Mouse (Mus musculus) testis, adult 2 months (tissue): ENCODE results near the gene Rarres1. TPM values are rescaled to one million over a fixed set of nuclear protein-coding genes. Genes with fewer than 3 reads are reported as not detected.

ENCODE experiments used
- H3K27ac ChIP-seq: fragments of 200-500 bp; 2 replicates; pipeline ENCODE4 v1.5.1; 2012; ENCODE audit warnings: low read depth, low read length; ENCODE audit not compliant: control insufficient read depth, insufficient read depth
- H3K27me3 ChIP-seq: fragments of 200-500 bp; 2 replicates; pipeline ENCODE4 v1.6.1; 2012; ENCODE audit warnings: mild to moderate bottlenecking, low read length, moderate library complexity; ENCODE audit not compliant: control insufficient read depth, insufficient read depth
- H3K36me3 ChIP-seq: fragments of 200-500 bp; 2 replicates; pipeline ENCODE4 v1.6.1; 2012; ENCODE audit warnings: mild to moderate bottlenecking, low read length; ENCODE audit not compliant: control insufficient read depth, insufficient read depth
- H3K4me1 ChIP-seq: fragments of 200-500 bp; 2 replicates; pipeline ENCODE4 v1.6.1; 2012; ENCODE audit warnings: low read length; ENCODE audit not compliant: control insufficient read depth, insufficient read depth
- H3K4me3 ChIP-seq: fragments of 200-500 bp; 2 replicates; pipeline ENCODE4 v1.5.1; 2012; ENCODE audit warnings: low read depth, mild to moderate bottlenecking, low read length, moderate library complexity, mixed read lengths; ENCODE audit not compliant: control insufficient read depth
- CTCF ChIP-seq: fragments of 200-500 bp; IDR thresholded peaks from 2 replicates; pipeline ENCODE4 v1.5.1; 2012; ENCODE audit warnings: low read depth, mild to moderate bottlenecking, inconsistent platforms, low read length, moderate library complexity; ENCODE audit not compliant: control insufficient read depth, insufficient read depth, insufficient replicate concordance
- POLR2A ChIP-seq: fragments of 200-500 bp; IDR thresholded peaks from 2 replicates; pipeline ENCODE4 v1.6.1; 2012; ENCODE audit warnings: low read depth, mild to moderate bottlenecking, inconsistent platforms, low read length, moderate library complexity; ENCODE audit not compliant: control insufficient read depth
- polyA plus RNA-seq: library from polyadenylated mRNA; depleted of rRNA; stranded (reverse); fragments of >200 nt; gene quantifications from 2 replicates; pipeline ENCODE4 v1.2.3, GENCODE M21; 2012; rRNA removed

Rarres1 gene
- 3.8 and 5.1 TPM in 2 replicates for polyA plus RNA-seq

DNA sequence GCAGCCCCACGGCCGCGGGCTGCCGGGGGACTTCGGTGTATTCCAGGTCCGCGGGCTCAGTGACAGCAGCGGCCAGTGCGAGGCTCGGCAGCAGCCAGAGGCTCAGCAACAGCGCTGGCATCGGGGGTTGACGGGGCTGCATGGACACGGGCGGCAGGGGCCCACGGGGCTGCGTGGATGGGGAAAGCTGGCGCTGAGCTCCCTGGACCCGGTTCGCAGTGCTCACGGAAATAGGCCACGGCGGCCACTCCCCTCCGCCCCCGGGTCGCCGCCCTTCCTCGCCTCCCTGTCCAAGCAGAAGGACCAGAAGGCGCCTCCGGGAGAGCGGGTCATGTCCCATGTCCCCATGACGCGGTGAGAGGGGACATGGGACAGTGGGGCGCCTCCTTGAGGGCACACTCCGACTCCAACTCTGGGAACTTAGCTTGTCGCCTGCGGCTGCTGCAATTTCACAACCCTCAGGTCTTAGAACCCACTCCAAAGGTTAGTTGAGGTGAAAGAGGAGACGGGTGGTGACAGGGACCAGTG, at the start of gene Rarres1:
Gene Rarres1, minus strand, starts transcription at position 250 of the 528 bp plus-strand sequence.
- Histone ChIP-seq H3K4me1 (peaks cover 15% of the 10 kb centered on the region), H3K27ac (no peak within 1 kb of the TSS), H3K36me3 (no peaks in the 10 kb centered on the region), H3K4me3 (peak within 1 kb of the TSS; percentile 64), H3K27me3 (no peaks in the 10 kb centered on the region)
- no peak for TF ChIP-seq CTCF
- TF ChIP-seq POLR2A, result no peak

DNA sequence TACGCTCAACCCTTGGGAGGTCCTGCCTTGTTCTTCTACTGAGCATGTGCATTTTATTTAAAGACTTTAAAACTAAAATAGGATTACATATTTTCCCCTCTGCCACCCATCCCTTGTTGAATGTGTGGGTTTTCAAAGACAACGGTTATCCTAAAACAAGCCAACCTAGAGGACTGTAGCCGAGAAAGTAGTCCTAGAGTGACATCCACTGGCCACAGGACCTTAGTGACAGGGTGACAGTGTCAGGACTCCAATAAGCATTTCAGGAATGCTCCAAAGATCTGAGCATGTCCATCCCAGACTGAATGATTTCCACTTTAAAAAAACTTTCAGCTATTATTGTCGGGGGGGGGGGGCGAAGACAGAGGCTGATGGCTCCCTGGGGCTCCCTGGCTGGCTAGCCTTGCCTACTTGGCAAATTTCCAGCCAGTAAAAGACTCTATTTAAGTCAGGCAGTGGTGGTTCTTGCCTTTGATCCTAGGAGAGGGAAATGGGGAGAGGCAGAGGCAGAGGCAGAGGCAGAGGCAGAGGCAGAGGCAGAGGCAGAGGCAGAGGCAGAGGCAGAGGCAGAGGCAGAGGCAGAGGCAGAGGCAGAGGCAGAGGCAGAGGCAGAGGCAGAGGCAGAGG, 49.5 kb upstream of the Rarres1 start:
- Histone ChIP-seq H3K27ac (no peak overlapping the region), H3K4me3 (no peak overlapping the region), H3K4me1 (no peaks in the 10 kb centered on the region), H3K36me3 (no peaks in the 10 kb centered on the region), H3K27me3 (no peaks in the 10 kb centered on the region)
- TF ChIP-seq CTCF (no peak), POLR2A (no peak)

- TF ChIP-seq POLR2A (no peak), CTCF (no peak)
- Histone ChIP-seq H3K4me3 (no peak overlapping the region), H3K4me1 (no peaks in the 10 kb centered on the region), H3K27ac (no peak overlapping the region), H3K27me3 (no peaks in the 10 kb centered on the region), H3K36me3 (no peaks in the 10 kb centered on the region)
Observed at GRCm38 (mm10) chr3:67557718-67558354, 42.5 kb upstream of the Rarres1 start.

DNA sequence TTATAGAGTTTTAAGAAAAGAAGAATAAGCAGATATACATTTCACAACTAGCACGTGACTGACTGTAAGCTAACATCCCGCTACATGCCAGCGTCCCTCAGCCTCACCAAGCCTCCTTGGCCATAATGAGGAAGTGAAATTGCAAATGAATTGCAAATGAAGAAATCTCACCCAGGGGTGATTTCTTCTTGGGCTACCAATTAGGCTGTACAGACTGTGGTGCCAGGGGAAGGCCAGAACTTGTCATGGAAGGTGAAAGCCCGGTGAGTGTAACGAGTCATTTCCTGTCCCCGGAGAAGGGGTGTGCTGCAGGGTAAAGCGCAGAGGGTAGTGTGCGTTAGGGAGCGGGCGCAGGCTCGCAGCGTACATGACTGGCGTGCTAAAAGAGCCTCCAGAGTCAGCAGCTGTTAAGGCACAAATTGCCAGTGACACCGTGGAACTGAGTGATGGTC, 41.9 kb upstream of the Rarres1 start:
- Histone ChIP-seq H3K4me1 (no peaks in the 10 kb centered on the region), H3K36me3 (no peaks in the 10 kb centered on the region), H3K4me3 (no peak overlapping the region), H3K27me3 (no peaks in the 10 kb centered on the region), H3K27ac (no peak overlapping the region)
- TF ChIP-seq POLR2A (no peak), CTCF (no peak)

DNA sequence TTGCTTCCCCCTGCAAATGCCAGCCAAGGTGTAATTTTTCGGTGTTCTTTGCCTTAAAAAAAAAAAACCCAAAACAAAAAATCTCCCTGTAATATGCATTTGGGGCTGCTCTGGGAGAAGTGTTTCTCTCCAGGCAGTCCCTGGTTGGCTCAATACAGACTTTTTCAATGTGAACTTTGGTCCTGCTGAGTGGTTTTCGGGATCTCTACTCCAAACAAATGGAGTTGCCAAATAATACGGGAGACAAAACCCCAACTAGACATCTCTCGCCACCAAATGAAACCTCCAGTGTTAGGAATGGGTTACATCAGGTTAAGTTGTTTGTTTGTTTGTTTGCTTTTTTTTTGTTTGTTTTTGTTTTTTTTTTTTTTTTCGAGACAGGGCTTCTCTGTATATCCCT, 39.9 kb upstream of the Rarres1 start:
- no peak for TF ChIP-seq POLR2A
- no peak for TF ChIP-seq CTCF
- Histone ChIP-seq H3K27ac (no peak overlapping the region), H3K27me3 (no peaks in the 10 kb centered on the region), H3K4me3 (no peak overlapping the region), H3K4me1 (no peaks in the 10 kb centered on the region), H3K36me3 (no peaks in the 10 kb centered on the region)

DNA sequence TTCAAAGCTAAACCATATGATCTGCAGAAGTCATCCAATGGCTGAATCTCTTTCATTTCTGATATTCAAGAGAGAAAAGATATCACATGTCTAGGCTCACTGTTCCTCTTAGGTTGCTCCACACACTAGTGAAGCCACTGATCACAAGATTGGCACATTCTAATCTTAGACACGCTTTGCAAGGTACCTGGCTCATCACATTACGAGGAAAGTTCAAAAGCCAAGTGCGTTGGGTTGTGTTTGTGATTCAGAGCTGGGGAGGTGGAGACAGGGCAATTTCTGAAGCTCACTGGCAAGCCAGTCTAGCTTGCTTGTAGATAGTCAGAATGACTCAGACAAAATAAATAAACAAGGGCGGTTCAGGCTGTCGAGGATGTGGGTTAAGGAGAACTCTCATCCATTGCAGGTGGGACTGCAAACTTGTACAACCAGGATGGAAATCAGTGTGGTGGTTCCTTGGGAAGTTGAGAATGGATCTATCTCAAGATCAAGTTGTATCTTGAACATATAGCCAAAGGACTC, 38.7 kb upstream of the Rarres1 start:
- Histone ChIP-seq H3K27ac (no peak overlapping the region), H3K27me3 (no peaks in the 10 kb centered on the region), H3K4me1 (no peaks in the 10 kb centered on the region), H3K36me3 (no peaks in the 10 kb centered on the region), H3K4me3 (no peak overlapping the region)
- TF ChIP-seq CTCF (no peak), POLR2A (no peak)

DNA sequence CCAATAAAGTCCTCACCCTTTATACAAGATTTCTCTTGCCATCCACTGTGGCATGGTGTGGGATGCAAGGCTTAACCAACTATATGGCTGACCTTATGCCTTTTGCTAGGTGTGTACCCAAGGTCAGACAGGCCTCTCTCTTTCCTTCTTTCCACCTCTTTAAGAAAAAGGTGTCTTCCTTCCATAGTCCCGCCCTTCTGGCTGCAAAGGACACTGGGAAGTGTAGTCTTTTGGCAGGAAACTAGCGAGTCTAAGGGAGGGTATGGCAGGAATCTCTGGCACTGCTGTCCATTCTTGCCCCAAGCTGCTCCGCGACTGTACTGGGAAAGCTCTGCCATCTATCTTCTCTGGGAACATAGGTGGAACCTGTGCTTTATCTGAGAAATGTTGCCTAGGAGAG, 38.0 kb upstream of the Rarres1 start:
- TF ChIP-seq POLR2A (no peak), CTCF (no peak)

More for the DNA sequence above, 38.0 kb upstream of the Rarres1 start:
- no peak overlapping the region for H3K27ac ChIP-seq
- no peaks in the 10 kb centered on the region for H3K27me3 ChIP-seq
- no peaks in the 10 kb centered on the region for H3K4me1 ChIP-seq
- no peak overlapping the region for H3K4me3 ChIP-seq
- no peaks in the 10 kb centered on the region for H3K36me3 ChIP-seq
